Mouse (Mus musculus): ENCODE results near the gene Nampt. TPM values are rescaled to one million over a fixed set of nuclear protein-coding genes. Genes with fewer than 3 reads are reported as not detected.
"Not testable (repeated sequence)": the region's sequence is repeated elsewhere in the genome, so short reads cannot be mapped to it uniquely, and the experiment has no call there.

Nampt gene
- total RNA-seq, 2 experiments from 2014 or later: 30.7 to 36.9 TPM

DNA sequence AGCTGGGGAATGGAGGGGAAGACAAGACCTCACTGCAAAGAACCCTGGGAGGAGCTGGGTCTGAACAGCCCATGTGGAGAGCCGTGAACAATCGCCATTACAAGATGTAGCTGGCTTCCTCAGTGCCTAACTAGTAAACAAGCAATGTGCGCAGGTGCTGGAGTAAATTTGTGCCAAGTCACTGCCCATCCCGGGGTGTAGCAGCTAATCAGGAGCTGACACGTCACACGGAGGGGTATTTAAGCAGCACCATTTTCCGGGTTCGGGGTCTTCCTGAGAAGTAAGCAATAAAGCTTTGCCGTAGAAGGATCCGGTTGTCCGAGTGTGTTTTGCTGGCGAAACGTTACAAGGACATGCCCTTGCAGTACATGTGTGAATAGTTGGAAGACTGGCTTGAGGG, 71.9 kb downstream of the Nampt start:
- intact Hi-C loops (cut with DNase I); DNase-seq (ENCODE audit: low spot score in 2 of 2): not testable (repeated sequence)

- no peak for DNase-seq (ENCODE audit: low spot score in 2 of 2)
- intact Hi-C loops (cut with DNase I): no loop called here
Observed at GRCm38 (mm10) chr12:32893212-32893611, 73.9 kb downstream of the Nampt start.

- intact Hi-C loops (cut with DNase I): loop anchor here (5.0 kb wide), 1 partner anchor 74 kb away; no protein-coding TSS in a partner anchor
- DNase-seq (ENCODE audit: low spot score in 2 of 2): no peak
Observed at GRCm38 (mm10) chr12:32895806-32896205, 76.5 kb downstream of the Nampt start.

DNA sequence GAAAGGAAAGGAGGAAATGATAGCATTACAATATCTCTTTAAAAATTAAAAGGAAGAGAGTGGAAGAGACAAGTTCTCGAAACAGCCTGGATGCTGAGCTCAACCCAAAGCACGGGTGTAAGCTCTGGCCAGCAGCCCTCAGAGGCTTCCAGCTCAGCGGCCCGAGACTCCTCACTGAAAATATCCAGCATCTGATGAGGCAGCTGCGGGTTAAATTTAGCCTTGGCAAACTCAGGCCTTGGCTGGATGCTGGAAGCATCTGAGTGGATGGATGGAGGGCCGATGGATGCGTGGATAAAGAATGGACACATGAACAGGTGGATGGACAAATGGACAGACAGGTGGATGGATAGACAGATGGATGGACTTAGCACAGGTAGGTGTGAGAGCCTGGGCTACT, 77.2 kb downstream of the Nampt start:
- peak in 1 of 2 experiments; percentile 77 for DNase-seq (ENCODE audit: low spot score in 2 of 2)
- intact Hi-C loops (cut with DNase I): loop anchor here (5.0 kb wide), 1 partner anchor 74 kb away; no protein-coding TSS in a partner anchor

DNA sequence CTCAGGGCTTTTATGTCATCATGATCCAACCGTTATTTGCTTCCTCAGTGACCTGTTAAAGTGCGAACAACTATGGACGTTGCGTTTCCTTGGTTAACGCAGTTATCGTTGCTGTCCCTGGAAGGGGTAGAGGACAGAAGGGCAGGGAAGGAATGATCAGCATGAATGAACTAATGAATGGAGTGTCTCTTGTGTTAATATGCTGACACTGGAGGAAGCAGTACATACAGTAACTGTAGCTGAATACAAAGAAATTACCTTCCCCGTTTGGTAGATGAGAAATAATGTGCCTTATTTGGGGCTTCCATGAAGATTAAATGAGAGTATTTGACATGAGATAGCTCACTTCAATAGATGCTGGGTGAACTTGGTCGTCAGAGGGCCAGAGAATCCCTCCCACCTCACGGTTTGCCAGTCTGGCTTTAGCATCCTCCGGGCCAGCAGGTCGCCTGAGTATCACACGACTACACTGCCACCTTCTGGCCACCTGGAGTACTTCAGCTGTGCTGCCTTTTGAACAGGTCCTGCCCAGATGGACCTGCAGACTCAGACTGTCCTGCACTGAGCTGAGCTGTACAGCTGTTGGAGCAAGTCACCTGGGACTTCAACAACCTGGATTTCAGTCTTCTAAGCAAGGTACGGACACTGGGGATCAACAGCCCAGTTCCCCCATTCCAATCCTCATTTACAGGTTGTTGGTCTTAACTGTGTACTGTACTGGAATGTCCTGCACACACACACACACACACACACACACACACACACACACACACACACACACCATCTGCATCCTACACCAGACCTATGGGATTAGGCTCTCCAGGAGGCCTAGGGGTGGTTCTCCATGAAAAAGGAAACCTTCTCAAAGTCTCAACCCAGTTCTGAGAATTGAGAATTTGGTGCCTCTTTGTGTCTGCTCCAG, 78.1 kb downstream of the Nampt start:
- intact Hi-C loops (cut with DNase I): loop anchor here (1.0 to 5.0 kb wide), 3 partner anchors 75 to 605 kb away; no protein-coding TSS in a partner anchor

GRCm38 (mm10) chr12:32901005-32901404, 81.7 kb downstream of the Nampt start:
- no peak for DNase-seq (ENCODE audit: low spot score in 2 of 2)

More for the DNA sequence above, 78.1 kb downstream of the Nampt start:
- DNase-seq (ENCODE audit: low spot score in 2 of 2): peak; percentile 85 to 88

More at GRCm38 (mm10) chr12:32901005-32901404, 81.7 kb downstream of the Nampt start:
- intact Hi-C loops (cut with DNase I): no loop called here

Other genes with a start within 250 kb of the Nampt start
- gene Sypl, start 134.3 kb downstream of the Nampt start, total RNA-seq (2021): 10 to 100 TPM; 36.3 to 40.6 TPM